Mouse (Mus musculus): ENCODE results near the gene Cpeb3. TPM values are rescaled to one million over a fixed set of nuclear protein-coding genes. Genes with fewer than 3 reads are reported as not detected.
"Not testable (repeated sequence)": the region's sequence is repeated elsewhere in the genome, so short reads cannot be mapped to it uniquely, and the experiment has no call there.

The Cpeb3 gene
- 10 to 100 TPM; 59.6 to 61.8 TPM for total RNA-seq (2021)
- long read RNA-seq, experiment 1, partial matches to known transcripts: 0 of 3 reads
- long read RNA-seq, experiment 1, other reads (novel, unspliced or antisense): 3 of 3 reads
- long read RNA-seq, experiment 2, partial matches to known transcripts: 1 of 2 reads
- long read RNA-seq, experiment 2, other reads (novel, unspliced or antisense): 1 of 2 reads

DNA sequence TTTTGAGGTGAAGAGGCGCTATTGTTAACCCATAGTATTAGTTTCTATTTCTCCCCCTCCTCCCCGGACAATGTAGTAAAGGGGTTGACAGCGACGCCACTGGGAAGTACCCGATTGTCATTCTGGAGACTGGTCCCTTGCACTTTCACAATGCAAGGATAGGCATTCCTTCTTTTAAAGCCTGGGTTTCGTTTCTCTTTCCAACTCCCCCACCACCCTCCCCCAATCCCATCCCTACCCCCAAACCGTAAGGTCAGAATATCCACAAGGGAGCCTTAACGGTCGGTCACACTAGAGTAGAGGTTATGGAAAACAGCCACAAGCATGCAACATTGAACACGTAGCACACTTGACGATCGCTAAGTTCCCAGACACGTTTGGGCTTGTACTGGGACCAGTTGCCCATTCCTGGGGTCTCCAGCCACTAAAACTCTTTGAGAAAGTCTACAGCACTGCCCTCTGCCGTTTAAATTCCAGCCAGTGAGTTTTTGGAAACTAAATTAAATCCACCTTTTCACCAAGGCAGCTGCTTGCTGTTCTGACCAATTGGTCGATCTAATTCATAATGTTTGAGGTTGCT, at the start of gene Cpeb3:
Gene Cpeb3 (minus strand): TSS at position 426 of the 580 bp plus-strand sequence.
- DNase-seq (ENCODE audit: low spot score in 2 of 2): peak; percentile 26 to 33

DNA sequence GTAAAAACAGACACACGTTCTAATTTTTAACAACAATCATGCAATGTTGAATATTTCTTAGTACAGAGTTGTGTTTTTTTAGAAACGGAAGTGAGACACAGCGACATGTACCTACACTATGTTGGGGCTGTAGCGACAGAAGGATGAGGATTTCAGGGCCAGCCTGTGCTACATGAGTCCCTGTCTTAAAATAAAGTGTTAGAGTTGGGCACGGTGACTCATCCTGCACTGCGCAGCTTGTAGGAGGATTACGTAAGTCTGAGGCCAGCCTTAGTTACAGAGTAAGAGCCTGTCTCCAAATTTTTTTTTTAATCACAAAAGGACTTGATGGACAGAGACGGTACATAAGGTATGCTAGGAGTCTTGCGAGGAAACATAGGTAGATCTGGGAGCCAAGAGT, 46.9 kb upstream of the Cpeb3 start:
- DNase-seq (ENCODE audit: low spot score in 2 of 2): no peak

DNA sequence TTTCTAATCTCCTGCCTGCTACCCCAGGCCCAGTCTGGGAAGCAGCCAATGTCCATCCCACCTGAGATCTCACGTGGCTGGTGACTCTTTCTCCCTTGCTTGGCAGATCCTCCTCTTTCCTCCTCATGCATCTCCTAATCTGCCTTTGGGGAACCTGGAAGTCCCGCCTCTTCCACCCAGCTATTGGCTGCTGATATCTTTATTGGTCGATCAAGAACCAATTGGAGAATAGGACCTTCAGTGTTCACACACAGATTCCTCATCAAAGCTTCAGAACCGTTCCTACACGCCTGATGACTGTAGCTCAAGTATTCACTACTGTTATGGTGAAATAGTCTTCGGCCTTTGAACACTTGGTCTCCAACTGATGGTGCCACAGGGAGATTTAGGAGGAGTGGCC, 43.7 kb upstream of the Cpeb3 start:
- no peak for DNase-seq (ENCODE audit: low spot score in 2 of 2)

DNA sequence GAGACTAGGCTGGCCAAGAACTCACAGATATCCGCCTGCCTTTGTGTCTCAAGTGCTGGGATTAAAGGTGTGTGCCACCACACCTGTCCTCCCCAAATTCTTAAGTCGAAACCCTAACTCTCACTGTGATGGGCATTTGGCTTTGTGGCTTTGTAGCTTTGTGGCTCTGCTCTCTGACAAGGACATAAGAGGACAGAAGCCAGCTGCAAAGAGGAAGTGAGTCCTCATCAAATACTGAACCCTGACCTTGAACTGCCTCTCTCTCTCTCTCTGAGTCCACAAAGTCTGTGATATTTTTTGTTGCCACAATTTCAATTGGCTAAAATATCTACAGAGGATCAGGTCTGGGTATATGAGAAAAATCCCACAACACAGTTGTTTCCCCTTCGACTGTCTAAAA, 39.8 kb upstream of the Cpeb3 start:
- no peak for DNase-seq (ENCODE audit: low spot score in 2 of 2)

DNA sequence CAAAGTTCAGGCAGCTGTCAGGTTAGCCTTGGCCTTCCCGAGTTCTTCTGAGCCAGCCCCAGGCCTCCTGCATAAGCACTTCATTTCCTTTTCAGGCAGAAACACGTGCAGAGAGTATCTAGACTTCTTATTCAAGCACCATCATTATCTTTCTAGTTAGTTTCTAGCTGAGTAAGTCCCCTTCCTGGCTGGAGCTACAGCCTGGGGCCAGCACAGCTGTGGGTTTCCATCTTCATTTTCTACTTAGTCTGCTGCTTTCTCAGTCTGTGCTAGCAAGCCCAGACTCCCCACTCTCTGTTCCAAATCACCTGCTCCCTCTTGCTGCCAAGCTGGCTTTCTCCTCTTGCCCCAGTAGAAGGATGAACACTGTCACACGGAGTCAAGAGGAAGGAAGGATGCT, 38.5 kb upstream of the Cpeb3 start:
- no peak for DNase-seq (ENCODE audit: low spot score in 2 of 2)

DNA sequence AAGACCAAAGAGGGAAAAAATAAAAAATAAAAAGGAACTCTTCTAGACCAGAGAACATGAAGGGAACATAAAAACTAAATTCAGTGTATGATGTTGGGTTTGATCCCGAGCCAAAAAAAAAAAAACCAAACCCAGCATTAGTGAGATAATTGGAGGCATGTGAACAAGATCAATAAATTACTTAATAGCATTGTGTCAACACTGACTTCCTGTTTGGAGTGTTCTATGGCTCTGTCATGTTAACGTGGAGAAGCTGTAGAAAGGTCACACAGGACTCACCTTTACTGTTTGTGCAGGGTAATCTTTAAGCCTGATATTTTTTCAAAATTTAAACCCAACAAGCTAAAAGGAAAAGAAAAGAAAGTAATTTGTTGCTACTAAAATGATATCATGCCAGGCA, 34.3 kb upstream of the Cpeb3 start:
- DNase-seq (ENCODE audit: low spot score in 2 of 2): no peak

DNA sequence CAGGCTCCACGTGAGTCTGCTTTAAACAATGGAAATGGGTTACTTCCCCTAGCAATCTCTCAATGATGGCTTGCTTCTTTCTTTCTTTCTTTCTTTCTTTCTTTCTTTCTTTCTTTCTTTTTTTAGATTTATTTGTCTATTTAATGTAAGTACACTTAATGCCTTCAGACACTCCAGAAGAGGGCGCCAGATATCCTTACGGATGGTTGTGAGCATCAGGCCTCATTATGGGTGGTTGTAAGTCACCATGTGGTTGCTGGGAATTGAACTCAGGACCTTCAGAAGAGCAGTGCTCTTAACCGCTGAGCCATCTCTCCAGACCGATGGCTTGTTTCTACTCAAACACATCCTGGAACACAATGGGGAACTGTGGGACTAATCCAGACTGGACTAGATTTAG, 32.8 kb upstream of the Cpeb3 start:
- DNase-seq (ENCODE audit: low spot score in 2 of 2): no peak

DNA sequence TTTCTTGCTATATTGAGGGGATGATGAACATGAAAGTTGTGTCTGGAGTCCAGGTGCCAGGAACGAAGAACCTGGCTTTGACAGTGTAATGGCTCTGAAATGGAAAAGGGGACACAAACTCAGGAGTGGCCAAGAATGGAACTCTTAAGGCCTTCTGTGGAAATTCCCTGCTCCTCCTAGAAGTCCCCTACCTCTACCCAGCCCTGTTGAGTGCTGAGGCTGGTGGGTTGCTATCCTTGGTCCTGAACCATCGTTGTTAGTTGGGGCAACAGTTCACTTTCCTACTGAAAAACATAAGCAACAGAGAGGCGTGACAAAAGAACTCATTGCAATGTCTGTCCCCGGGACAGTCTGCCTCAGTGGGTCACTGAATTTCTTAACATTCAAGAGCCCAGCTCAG, 30.7 kb upstream of the Cpeb3 start:
- no peak for DNase-seq (ENCODE audit: low spot score in 2 of 2)

DNA sequence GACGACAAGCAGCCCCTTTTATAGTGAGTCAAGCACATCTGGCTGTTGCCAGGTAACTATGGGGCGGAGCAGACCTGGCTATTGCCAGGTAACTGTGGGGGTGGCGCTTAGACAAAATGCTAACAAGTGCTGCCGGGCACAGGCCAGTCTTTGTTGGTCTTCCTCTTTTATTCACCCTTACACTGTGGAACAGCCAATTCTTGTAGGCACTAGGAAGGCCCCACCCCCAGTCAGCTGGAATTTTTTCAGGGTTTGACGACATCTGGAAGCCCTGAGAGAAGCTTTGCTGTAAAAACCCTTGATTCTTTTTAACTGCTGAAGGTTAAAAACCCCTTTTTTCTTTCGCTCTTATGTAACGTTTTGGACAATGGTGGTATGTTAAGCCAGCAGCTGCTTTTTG, 30.2 kb upstream of the Cpeb3 start:
- no peak for DNase-seq (ENCODE audit: low spot score in 2 of 2)

DNA sequence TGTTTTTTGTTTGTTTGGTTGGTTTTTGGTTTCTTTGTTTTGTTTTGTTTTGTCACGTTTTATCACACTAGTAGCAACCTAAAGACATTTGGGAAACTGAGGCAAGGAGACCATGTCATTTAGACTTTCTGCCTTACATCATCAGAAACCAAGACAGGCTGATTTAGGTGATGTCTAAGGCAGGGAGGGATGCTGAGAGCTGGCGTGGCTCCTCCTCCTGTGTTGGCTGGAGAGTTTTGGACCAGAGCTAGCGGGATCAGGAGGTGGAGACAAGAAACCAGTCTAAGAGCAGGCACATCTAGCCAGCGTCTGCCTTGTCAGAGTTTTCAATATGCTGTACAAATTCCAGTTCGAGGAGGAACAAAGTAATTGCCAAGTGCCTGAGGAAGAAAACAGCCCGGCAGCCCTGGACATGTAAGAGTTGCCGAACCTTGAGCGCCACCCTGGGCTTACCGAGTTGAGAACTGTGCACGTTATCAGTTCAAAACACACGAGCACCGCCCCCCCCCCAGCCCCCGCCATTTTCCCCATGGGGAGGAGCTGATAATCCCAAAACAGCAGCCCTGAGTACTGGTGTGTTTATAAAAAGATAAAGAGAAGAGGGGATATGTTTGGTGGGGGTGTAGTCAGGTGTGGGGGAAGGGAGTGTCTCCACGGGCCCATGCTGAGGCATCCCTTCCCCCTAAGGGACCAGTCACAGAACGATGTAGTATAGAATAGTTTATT, 29.5 kb upstream of the Cpeb3 start:
- DNase-seq (ENCODE audit: low spot score in 2 of 2): no peak

DNA sequence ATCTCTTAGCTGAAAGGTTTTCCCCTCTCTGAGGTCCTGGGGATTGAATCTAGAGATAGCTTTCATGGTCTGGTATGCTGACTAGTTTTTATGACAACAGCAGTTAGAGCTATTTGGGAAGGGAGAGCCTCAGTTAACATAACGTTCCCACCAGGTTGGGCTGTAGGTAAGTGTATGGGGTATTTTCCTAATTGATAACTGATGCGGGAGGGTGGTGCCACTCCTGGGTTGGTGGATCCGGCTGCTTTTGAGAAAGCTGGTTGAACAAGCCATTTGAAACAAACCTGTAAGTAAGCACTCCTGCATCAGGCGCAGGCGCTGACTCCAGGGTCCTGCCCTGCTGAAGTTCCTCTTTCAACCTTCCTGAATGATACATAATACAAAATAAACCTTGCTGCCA, 28.9 kb upstream of the Cpeb3 start:
- DNase-seq (ENCODE audit: low spot score in 2 of 2): no peak

DNA sequence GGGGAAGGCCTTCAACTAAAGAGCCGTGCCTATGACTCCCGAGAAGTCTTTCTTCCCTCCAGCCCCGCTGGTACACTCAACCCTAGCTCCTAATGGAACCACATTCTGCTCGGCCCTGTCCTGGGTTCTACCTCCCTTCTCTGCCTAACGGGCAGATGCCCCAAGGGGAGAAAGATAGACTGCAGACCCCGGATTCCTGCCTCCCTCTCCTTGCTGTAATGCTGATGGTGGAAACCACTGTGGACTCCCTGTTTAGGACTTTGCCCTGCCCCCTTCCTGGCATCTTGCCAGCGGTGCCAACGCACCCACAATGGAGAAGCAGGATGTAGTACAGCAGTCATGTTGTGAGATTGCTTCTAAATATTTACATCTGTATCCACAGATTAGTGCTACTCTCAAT, 27.4 kb upstream of the Cpeb3 start:
- DNase-seq (ENCODE audit: low spot score in 2 of 2): no peak

DNA sequence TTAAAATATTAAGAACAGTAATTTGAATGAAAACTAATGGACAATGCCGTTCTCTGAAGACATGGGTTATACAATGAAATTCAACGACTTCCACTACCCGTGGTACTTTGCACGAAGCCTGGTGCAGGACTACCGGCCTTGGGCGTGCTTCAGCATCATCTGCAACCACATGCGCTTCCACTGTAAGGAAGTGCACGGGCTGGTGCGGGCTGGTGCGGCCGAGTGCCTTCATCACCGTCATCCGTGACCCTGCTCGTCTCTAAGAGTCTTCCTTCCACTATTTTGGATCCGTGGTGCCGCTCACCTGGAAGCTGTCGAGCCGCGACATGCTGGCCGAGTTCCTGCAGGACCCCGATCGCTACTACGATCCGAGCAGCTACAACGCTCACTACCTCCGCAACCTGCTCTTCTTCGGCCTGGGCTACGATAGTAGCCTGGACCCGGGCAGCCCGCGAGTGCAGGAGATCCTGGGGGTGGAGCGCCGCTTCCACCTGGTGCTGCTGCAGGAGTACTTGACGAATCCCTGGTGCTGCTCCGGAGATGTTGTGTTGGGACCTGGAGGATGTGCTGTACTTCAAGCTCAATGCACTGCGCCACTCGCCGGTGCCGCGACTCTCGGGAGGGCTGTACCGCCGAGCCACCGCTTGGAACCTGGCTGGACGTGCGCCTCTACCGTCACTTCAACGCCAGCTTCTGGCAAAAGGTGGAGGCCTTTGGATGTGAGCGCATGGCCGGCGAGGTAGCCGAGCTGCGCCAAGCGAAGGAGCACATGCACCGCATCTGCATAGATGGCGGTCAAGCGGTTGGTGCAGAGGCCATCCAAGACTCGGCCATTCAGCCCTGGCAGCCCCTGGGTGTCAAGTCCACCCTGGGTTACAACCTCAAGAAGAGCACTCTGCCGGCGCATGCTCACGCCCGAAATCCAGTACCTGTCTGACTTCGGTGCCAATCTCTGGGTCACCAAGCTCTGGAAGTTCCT, 25.4 kb upstream of the Cpeb3 start:
- no peak for DNase-seq (ENCODE audit: low spot score in 2 of 2)

DNA sequence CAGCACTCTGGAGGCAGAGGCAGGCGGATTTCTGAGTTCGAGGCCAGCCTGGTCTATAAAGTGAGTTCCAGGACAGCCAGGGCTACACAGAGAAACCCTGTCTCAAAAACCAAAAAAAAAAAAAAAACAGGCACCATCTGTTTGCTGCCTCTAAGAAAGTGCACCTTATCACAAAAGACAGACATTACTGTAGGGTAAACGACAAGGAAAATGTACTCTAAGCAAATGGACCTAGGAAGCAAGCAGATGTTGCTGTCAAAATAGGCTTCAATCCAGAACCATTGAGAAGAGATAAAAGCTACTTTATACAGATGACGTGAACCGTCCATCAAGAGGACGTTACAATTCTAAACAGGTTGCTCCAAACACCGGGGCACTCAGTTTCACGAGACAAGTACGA, 24.2 kb upstream of the Cpeb3 start:
- DNase-seq (ENCODE audit: low spot score in 2 of 2): not testable (repeated sequence)

DNA sequence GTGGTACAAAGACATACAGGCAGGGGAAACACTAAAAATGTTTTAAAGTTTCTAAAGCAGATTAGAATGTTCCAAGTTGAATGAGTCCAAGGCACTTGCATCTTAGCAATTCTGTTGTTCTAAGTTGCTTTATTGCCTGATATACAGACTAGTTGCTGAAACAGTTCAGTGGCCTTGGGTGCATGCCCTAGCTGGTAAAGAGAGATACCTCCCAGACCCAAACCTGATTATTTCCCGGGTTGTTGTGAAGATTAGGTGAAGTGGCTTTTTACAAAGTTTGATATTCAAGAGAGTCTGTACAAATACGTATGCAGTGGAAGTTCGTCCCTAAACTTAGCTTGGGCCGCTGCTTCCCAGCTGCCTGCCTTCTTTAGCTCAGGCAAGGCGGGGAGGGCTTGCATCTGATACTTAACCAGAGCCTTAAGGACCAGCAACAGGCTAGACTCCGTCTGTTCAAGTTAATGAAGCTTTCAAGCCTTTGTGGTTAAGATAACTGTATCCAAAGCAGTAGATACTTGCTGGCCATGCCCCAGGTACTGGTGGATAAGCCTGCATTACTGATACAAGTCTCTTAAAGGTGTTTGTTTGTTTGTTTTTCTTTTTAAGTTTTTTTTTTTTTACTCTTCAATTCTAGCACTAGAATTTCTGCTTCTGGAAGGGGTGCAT, 16.9 kb upstream of the Cpeb3 start:
- no peak for DNase-seq (ENCODE audit: low spot score in 2 of 2)

DNA sequence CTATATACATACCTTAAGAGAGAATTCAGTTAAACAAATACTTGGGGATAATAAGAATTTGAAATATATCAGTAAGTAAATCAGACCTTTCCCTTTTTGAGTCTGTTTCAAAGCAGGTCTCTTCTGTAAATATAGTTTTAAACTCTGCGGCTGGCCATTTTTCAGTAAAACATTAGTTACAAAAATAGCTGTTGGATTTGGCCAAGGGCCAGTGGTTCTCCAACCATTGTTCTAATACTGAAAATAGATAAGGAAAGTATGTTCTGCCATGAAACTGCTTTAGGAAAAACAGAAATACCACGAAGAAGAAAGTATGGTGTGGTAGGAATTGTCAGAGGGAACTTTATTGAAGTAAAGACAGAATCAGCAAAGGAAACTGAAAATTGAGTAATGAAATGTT, 6.3 kb upstream of the Cpeb3 start:
- no peak for DNase-seq (ENCODE audit: low spot score in 2 of 2)

DNA sequence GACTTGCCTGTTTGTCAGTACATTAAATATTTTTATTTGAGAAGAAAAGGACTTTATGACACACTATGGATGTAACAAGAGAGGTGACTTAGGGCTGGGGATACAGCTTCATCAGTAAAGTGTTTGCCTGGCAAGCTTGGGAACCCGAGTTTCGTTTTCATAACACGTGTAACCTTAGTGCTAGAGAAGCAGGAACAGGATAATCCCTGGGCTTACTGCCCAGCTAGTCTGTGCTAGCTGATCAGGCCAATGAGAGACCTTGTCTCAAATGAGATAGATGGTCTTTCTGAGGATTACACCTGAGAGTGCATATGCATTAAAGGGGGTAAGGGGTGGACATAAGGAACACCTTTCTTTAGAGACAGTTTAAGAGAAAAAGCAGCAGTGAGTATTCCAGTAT, 3.0 kb upstream of the Cpeb3 start:
- DNase-seq (ENCODE audit: low spot score in 2 of 2): no peak

DNA sequence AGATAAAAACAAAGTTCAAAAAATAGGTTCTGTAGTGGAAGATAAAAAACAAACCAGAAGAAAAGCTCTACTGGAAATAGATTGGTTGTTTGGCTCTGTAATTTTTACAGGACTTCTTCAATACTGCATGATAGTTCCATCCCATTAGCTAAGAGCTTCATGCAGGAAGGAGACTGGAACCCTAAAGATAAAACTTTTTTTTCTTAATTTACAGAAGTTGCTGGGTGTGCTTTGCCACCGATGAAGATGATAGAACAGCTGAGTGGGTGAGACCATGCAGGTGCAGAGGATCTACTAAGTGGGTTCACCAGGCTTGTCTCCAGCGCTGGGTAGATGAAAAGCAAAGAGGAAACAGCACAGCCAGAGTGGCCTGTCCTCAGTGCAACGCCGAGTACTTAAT, 2.1 kb upstream of the Cpeb3 start:
- no peak for DNase-seq (ENCODE audit: low spot score in 2 of 2)

DNA sequence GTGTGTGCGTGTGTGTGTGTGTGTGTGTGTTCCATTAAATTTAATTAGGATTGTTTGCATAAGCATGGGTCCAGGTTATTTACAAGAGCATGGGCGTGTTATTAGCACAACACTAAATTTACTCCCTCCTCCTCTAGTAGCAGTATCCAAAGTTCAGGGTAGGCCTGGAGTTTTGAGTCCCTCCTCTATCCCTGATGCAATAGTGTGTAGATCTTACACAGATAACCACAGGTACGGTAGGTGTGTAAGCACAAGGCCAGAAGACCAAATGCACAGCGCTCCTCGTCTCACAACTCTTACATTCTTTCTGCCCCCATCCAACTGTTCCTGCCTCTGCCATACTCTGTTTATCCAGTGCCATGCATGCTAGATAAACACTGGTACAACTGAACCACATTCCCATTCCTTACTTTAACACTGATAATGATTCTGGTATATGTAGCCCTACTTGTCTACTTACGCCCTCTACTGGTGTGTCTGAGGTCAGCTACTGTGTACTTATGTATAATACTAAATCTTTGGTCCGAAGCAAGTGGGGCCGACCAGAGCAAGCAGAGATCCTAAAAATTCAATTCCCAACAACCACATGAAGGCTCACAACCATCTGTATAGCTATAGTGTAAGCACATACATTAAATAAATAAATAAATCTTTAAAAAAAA, 1.2 kb upstream of the Cpeb3 start:
- DNase-seq (ENCODE audit: low spot score in 2 of 2): peak in 1 of 2 experiments; percentile 15

DNA sequence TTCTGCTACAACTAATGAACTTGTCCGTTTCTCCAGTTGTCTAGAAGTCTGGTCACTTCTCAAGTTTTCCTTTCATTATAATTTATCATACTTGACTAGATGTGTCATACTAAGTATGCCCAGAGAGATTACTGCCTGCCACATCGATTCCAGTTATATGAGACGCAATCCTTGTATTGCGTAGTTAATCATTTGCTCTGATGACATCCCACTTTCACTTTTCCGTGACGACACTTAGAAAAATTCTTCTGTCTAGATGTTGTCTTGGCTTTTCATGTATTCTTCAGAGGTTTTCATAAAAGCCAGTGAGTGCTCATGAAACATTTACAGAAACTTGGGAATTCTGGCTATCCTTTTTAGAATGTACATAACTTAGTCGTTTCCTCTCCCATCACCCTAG, 585 bp upstream of the Cpeb3 start:
- DNase-seq (ENCODE audit: low spot score in 2 of 2): no peak
